In genomic region chr5:43094329-43094898, GRCm38 (mm10) we compare ENCODE assay signal across 8 mouse cellular contexts.
DNase-seq lines count a peak whose midpoint lies in the region; ATAC-seq and TF ChIP-seq lines count a peak whose summit lies in the region.

No protein-coding gene starts in this region.

- ATAC-seq in kidney, embryonic 15.5 days (replicated peaks; ENCODE audit: low FRiP score) = peak; percentile 52; the same call in 1 of the 2 replicates
- peak; percentile 93 for ATAC-seq in megakaryocyte, adult 5-6 weeks (ENCODE audit: poor library complexity, severe bottlenecking)

- H3K4me2 ChIP-seq in kidney, embryonic 15.5 days = no peak overlapping the region

- no peaks in the 10 kb centered on the region for H3K9me3 ChIP-seq in heart, embryonic 10.5 days
- no peaks in the 10 kb centered on the region for H3K9me3 ChIP-seq in kidney, embryonic 15.5 days (replicated peaks)

- H3K27ac ChIP-seq in bone marrow macrophage, adult 2 months (ENCODE audit: insufficient read depth, low read depth, low read length) = peak overlapping the region; percentile 43
- peak overlapping the region; percentile 84 for H3K27ac ChIP-seq in heart, embryonic 10.5 days
- no peak overlapping the region for H3K27ac ChIP-seq in kidney, embryonic 15.5 days

- H3K36me3 ChIP-seq in heart, embryonic 10.5 days = no peaks in the 10 kb centered on the region
- H3K36me3 ChIP-seq in kidney, embryonic 15.5 days = no peaks in the 10 kb centered on the region

- H3K4me1 ChIP-seq in bone marrow macrophage, adult 2 months (ENCODE audit: control insufficient read depth, insufficient read depth, low read length) = peaks cover 14% of the 10 kb centered on the region
- H3K4me1 ChIP-seq in heart, embryonic 10.5 days = peaks cover 15% of the 10 kb centered on the region
- peaks cover 9% of the 10 kb centered on the region; the same call in 1 of the 2 replicates for H3K4me1 ChIP-seq in kidney, embryonic 15.5 days

- no peak overlapping the region for H3K4me3 ChIP-seq in bone marrow macrophage, adult 2 months (ENCODE audit: insufficient read depth, low read length)
- H3K4me3 ChIP-seq in heart, embryonic 10.5 days = no peak overlapping the region
- H3K4me3 ChIP-seq in kidney, embryonic 15.5 days (replicated peaks) = no peak overlapping the region

- DNase-seq in embryo, embryonic 10 days (ENCODE audit: low spot score) = peak; percentile 22
- DNase-seq in heart, embryonic 10.5 days (ENCODE audit: low spot score) = peak; percentile 81
- DNase-seq in yolk sac, embryonic 10.5 days (ENCODE audit: low spot score) = peak; percentile 19
- no peak for DNase-seq in MN1 (ENCODE audit: low spot score)
- no peak for DNase-seq in layer of hippocampus, postnatal 10 days (ENCODE audit: low spot score in 2 of 2)

- H3K27me3 ChIP-seq in heart, embryonic 10.5 days (ENCODE audit: insufficient read depth, poor library complexity, severe bottlenecking) = no peaks in the 10 kb centered on the region
- no peaks in the 10 kb centered on the region for H3K27me3 ChIP-seq in kidney, embryonic 15.5 days

- 7% methylated on average over 7 of the region's 7 CpGs for WGBS in heart, embryonic 10.5 days
- WGBS in kidney, embryonic 15.5 days = 13% methylated on average over 7 of the region's 7 CpGs

- no peak overlapping the region for H3K9ac ChIP-seq in kidney, embryonic 15.5 days

- 0 out of 2 replicates have a peak, but pooled peaks have one; percentile 6 for TF ChIP-seq CTCF in bone marrow macrophage, adult 2 months (IDR thresholded peaks at IDR 0.05; ENCODE audit: low read depth, low read length)

- no peak for TF ChIP-seq POLR2A in bone marrow macrophage, adult 2 months (IDR thresholded peaks at IDR 0.05; ENCODE audit: borderline replicate concordance, low read depth, low read length)

Comparison
In these comparisons a context has a peak if more than half of its experiments do, and no peak if none do; other contexts are left out.
1. DNase-seq: peak in embryo, embryonic 10 days (single experiment), heart, embryonic 10.5 days (single experiment) and yolk sac, embryonic 10.5 days (single experiment); none in MN1 (single experiment) and layer of hippocampus, postnatal 10 days (0 of 2).